Mouse (Mus musculus): Measurements from ENCODE around the gene Grwd1.

DNA sequence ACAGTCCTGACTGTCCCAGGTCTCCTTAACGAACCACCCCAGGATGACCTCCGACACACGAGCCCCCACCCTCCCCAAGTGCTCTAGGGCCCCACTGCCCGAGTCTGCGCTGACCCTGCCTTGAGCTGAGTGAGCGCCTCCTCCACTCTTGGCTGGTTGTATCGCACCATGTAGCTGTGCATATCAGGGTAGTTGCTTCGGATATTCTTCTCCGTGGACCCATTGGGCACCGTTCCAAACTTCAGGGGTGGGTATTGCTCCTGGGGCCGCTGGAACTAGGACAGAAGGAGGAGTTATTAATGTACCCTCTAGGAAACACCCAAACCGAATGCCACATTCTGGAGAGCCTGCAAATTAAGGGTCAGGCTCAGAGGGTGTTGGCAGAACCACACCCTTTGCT lies 22.3 kb upstream of the Grwd1 start:
- TF ChIP-seq CTCF (IDR thresholded peaks at IDR 0.05; ENCODE audit: insufficient read depth, low read length): no peak
- TF ChIP-seq POLR2A (IDR thresholded peaks at IDR 0.05; ENCODE audit: borderline replicate concordance, extremely low read depth, low read depth, low read length): no peak
